Mouse (Mus musculus) Patski (cell line): ENCODE measurements at regions not wholly inside any gene's neighbourhood (a gene's known extent, or its start where the extent isn't known, plus 50 kb on each side); places are given as distances from the start of the nearest gene placed in this dataset.

Source experiments
- ATAC-seq: fragments of 100-300 bp; one replicate; pipeline ENCODE4 v1.8.0; 2021
- CTCF ChIA-PET: fragments of 350-600 bp; sonication (Branson Sonifier 250); formaldehyde crosslinking; loops from one replicate; lab custom pipeline; 2022; ENCODE audit warnings: inconsistent platforms; lab: Charles Lee
- POLR2A ChIA-PET: fragments of 350-600 bp; sonication (Branson Sonifier 250); formaldehyde crosslinking; loops from one replicate; lab custom pipeline; 2022; ENCODE audit warnings: antibody characterized with exemption, inconsistent platforms; lab: Charles Lee
- DNase-seq: peaks from one replicate; pipeline ENCODE4 v3.0.0-alpha.2; 2011; ENCODE audit warnings: low read depth, low spot score
- H3K27me3 ChIP-seq: fragments of 371-371 bp; one replicate; pipeline ENCODE4 v1.5.1; 2021
- CTCF ChIP-seq: fragments of 100-300 bp; IDR thresholded peaks from one replicate; pipeline ENCODE4 v1.5.1; 2021
- in situ Hi-C: fragments of 300-500 bp; cut with MboI; formaldehyde crosslinking; loops from 3 replicates; pipeline ENCODE4 v1.11.1; 2018; ENCODE audit warnings: low pct_unique_long_range_greater_than_20kb, mixed read lengths

DNA sequence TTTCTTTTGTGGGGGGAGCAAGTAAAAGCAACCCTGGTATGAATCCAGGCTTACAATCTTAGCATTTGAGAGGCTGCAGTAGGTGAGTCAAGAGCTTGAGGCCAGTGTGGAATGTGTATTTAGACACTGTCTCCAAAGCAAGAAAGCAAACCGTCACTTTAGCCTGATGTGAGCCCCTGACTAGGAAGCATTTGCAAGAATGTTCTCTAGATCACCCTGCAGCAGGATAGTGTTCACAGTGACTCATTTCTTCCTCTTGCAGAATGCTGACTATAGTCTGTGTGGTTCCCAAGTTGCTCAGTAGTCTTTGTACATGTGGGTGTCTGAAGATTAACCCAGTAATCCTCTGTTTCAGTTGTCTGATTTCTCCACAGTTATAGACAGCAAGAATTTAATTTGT lies 88.7 kb upstream of the Nectin3 start:
- POLR2A ChIA-PET, result interaction anchor here (0.5 kb wide), 1 partner anchor 1717 kb away, joined by 4 read pairs; the partner anchor contains the start of gene Dppa2
- in situ Hi-C loops, result no loop called here
- DNase-seq, result peak; percentile 37
- peak; percentile 89 for ATAC-seq
- H3K27me3 ChIP-seq, result peaks cover 19% of the 10 kb centered on the region
- TF ChIP-seq CTCF, result no peak
- CTCF ChIA-PET, result no interaction called here

DNA sequence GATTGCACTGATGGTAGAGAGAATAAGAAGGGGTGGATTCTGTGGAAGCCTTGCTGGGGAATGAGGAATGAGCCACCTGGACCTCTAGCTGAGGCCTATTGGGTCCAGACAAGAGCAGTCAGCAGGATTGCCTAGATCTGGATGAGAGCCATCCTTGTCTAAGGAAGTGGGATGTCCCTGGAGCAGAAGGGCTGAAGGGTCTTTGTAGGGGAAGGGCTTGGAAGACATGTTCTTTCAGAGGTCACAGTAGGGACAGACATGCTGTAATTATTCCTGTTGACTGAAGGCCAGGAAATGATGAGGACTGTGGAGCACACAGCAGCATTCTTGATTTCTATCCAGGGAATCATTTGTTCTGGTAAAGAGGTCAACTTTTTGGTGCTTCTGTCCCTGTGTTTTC lies 86.2 kb upstream of the Nectin3 start:
- no peak for TF ChIP-seq CTCF
- in situ Hi-C loops, result no loop called here
- ChIA-PET POLR2A (no interaction called here), CTCF (no interaction called here)
- ATAC-seq (no peak), DNase-seq (no peak)
- peaks cover 5% of the 10 kb centered on the region for H3K27me3 ChIP-seq

DNA sequence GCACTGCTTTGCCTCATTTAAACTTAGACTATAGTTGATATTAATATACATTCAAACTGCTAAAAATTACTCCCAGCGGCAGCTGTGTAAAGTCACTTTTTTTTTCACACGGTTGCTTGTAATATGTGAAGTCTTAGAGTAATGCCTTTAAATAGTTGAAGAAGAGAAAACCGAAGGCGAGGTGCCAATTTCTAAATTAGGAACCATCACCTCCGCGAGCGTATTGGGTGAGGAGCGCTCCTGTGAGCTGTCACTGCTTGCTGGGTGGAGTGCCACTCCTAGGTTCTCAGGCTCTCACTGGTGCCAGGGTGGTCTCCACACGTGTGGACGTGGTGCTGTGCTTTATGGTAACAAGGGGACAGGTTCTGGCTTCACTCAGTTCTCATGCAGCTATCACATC lies 82.8 kb upstream of the Nectin3 start:
- ChIA-PET CTCF (no interaction called here), POLR2A (no interaction called here)
- ATAC-seq (no peak), DNase-seq (no peak)
- TF ChIP-seq CTCF, result no peak
- in situ Hi-C loops, result no loop called here
- H3K27me3 ChIP-seq, result peaks cover 11% of the 10 kb centered on the region

DNA sequence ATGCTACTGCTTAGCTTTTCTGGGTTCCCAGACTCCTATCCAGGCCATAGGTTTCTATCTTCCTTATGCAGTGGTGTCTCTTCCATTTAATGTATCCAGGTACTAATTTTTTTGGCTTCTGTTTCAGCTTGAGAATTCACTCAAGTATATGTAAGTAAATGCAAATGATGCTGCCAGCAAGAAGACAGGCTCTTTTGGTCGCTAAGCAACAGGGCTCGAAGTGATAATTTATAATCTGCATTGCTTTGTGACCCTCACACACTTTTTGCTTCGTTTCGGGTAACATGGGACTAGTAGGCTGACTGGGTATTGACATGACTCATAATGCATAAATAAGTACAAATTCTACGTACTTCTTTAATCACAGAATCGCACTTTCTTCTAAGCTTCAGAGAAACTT lies 75.9 kb upstream of the Nectin3 start:
- no peak for TF ChIP-seq CTCF
- no peak for ATAC-seq
- in situ Hi-C loops, result no loop called here
- no peak for DNase-seq
- ChIA-PET CTCF (no interaction called here), POLR2A (no interaction called here)
- H3K27me3 ChIP-seq, result peaks cover 29% of the 10 kb centered on the region

DNA sequence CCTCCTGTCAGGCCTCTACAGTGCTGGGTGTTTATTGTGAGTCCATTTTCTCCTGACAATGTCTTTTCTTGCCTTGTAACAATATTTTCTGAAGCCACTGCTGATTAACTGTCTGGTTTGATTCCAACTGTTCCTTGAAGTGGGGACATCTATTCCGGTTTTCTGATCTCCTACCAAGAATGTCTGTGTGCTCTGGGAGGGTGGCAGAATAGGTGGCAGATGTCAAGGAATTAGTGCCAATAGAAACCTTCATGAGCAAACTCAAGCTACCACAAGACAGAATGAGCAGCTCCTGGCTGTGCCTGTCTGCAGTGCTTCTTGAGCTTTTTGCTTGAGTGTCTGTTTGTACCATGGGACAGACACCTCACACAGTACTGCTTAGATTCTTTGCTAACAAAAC lies 69.1 kb upstream of the Nectin3 start:
- ChIA-PET CTCF (no interaction called here), POLR2A (no interaction called here)
- H3K27me3 ChIP-seq, result peaks cover 25% of the 10 kb centered on the region
- TF ChIP-seq CTCF, result no peak
- in situ Hi-C loops, result no loop called here
- ATAC-seq (no peak), DNase-seq (no peak)

DNA sequence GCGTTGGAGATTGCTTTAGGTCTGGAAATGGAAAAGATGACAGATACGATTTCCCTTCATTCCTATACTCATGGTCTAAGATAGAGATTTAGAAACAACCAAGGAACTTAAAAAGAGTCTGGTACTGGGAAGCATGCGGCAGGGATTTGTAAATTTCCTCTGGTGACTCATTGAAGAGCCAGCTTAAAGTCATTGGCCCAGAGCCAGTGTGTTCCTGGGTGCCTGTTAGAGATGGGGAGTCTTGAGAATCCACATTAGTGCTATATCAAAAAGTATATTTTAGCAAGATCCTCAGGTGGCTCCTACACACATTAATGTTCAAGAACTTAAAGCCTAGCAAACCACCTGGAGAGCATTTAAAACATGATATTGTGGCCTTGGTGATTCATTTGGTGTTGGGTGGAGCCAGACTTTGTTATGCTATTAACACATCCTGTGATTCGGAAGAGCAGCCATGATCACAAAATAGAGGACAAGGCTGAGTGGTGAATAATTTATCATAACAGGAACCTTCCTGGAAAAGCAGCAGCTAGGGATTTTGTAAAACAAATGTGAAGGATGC lies 67.8 kb upstream of the Nectin3 start:
- peaks cover 27% of the 10 kb centered on the region for H3K27me3 ChIP-seq
- CTCF ChIA-PET, result interaction anchor here (1.3 kb wide), 1 partner anchor 12 kb away, joined by 4 read pairs; no protein-coding TSS in a partner anchor
- TF ChIP-seq CTCF, result no peak
- POLR2A ChIA-PET, result no interaction called here
- ATAC-seq (peak; percentile 54), DNase-seq (peak; percentile 25)
- in situ Hi-C loops, result no loop called here

DNA sequence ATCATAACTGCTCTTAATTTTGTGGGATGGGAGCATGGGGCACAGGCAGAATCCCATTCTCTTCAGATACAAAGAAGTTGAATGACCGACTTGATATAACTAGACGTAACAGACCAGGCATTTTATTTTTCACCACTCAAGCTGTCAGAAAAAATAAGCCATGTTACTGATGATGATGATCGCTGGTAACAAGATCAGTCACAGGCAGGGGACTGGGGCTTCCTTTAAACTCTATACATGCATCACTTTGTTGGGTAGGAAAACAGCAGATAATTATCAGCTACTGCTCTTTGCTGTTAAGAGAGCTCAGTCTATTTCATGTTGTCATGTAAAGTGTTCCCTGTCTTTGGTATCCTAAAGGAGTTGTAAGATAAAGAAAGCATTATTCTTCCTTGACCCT lies 59.0 kb upstream of the Nectin3 start:
- CTCF ChIA-PET, result no interaction called here
- POLR2A ChIA-PET, result no interaction called here
- H3K27me3 ChIP-seq, result peaks cover 14% of the 10 kb centered on the region
- in situ Hi-C loops, result no loop called here
- no peak for TF ChIP-seq CTCF
- ATAC-seq (no peak), DNase-seq (no peak)

DNA sequence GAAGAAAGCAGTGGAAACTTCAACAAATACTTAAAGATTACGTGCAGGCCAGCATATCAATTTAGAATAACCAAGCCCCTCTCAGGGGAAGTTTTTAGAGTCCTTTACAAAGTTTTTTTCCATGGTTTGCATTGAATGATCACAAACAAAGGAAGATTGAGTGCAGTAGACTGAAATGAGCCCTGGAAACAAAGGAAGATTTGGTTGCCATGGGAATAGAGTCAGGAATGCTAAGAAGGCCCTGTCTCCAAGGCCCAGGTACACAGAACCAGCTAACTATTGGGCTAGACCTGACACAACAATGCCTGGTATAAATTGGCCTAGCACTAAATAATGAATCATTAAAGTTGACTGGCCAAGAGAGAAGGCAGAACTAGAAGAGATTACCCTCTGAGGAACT lies 49.9 kb upstream of the Nectin3 start:
- CTCF ChIA-PET, result no interaction called here
- no peak for ATAC-seq

More for the DNA sequence above, 49.9 kb upstream of the Nectin3 start:
- in situ Hi-C loops, result no loop called here
- no peak for DNase-seq
- POLR2A ChIA-PET, result no interaction called here
- no peak for TF ChIP-seq CTCF
- peaks cover 50% of the 10 kb centered on the region for H3K27me3 ChIP-seq
